Mouse (Mus musculus) CH12.LX (cell line): Measurements from ENCODE around the gene Bri3bp. TPM values are rescaled to one million over a fixed set of nuclear protein-coding genes. Genes with fewer than 3 reads are reported as not detected.

Experiments used
- DNase-seq: peaks from one replicate; pipeline ENCODE4 v3.0.0-alpha.2; 2013; ENCODE audit errors: extremely low read depth
- H3K27ac ChIP-seq: 2 replicates; pipeline ENCODE4 v1.5.1; 2012; ENCODE audit warnings: low read depth, mild to moderate bottlenecking, control low read depth, moderate library complexity; ENCODE audit not compliant: insufficient read depth
- H3K27me3 ChIP-seq: replicated peaks from 2 replicates; pipeline ENCODE3; 2012; ENCODE audit warnings: inconsistent platforms
- H3K36me3 ChIP-seq, 2 experiments: replicated peaks in 1 of 2; 2 replicates each; pipeline versions ENCODE3 to v1.6.1; 2012; ENCODE audit warnings: inconsistent platforms in 1 of 2, low read length in 1 of 2, mild to moderate bottlenecking in 1 of 2, mixed read lengths in 1 of 2, moderate library complexity in 1 of 2; ENCODE audit not compliant: control insufficient read depth in 1 of 2, insufficient read depth in 1 of 2
- H3K4me1 ChIP-seq, 2 experiments: 2 replicates each; pipeline ENCODE4 v1.6.1; 2012; ENCODE audit warnings: inconsistent platforms in 1 of 2, moderate library complexity in 1 of 2; ENCODE audit not compliant: insufficient read depth in 2 of 2, control insufficient read depth in 1 of 2
- H3K4me2 ChIP-seq: 2 replicates; pipeline ENCODE4 v1.6.1; 2012; ENCODE audit warnings: low read depth, mild to moderate bottlenecking, control low read depth; ENCODE audit not compliant: poor library complexity, insufficient read depth, severe bottlenecking
- H3K4me3 ChIP-seq, 3 experiments: fragments of 150-350 bp in 1 of 3; sonication (generic) in 1 of 3; replicated peaks in 1 of 3; 2 replicates each; pipeline versions ENCODE3 to v1.5.1; 2011 to 2012; ENCODE audit warnings: low read depth in 2 of 3, low read length in 2 of 3, mild to moderate bottlenecking in 2 of 3, moderate library complexity in 2 of 3, control low read depth in 1 of 3, improper control_type of control experiment in 1 of 3, inconsistent platforms in 1 of 3, mixed read lengths in 1 of 3; ENCODE audit not compliant: poor library complexity in 1 of 3
- H3K79me2 ChIP-seq: replicated peaks from 2 replicates; pipeline ENCODE4 v1.6.1; 2012; ENCODE audit warnings: mild to moderate bottlenecking, moderate library complexity; ENCODE audit not compliant: control insufficient read depth, poor library complexity, insufficient read depth, severe bottlenecking; ENCODE audit errors: extremely low read depth
- H3K9ac ChIP-seq: 2 replicates; pipeline ENCODE4 v1.6.1; 2012; ENCODE audit warnings: low read depth, mild to moderate bottlenecking, control low read depth, moderate library complexity; ENCODE audit not compliant: insufficient read depth
- H3K9me3 ChIP-seq: replicated peaks from 2 replicates; pipeline ENCODE3; 2012; ENCODE audit warnings: low read length, inconsistent platforms, mixed read lengths
- CHD1 ChIP-seq: IDR thresholded peaks from 2 replicates; pipeline ENCODE4 v1.6.1; 2012; ENCODE audit warnings: low read depth, low read length, improper control_type of control experiment, inconsistent platforms
- E2F4 ChIP-seq: IDR thresholded peaks from 2 replicates; pipeline ENCODE4 v1.6.1; 2011; ENCODE audit warnings: low read depth, low read length, improper control_type of control experiment; ENCODE audit not compliant: insufficient replicate concordance
- ELF1 ChIP-seq: IDR thresholded peaks from 2 replicates; pipeline ENCODE4 v1.6.1; 2014; ENCODE audit warnings: low read depth, mild to moderate bottlenecking, inconsistent platforms, low read length, improper control_type of control experiment
- EP300 ChIP-seq: IDR thresholded peaks from 2 replicates; pipeline ENCODE4 v1.6.1; 2011; ENCODE audit warnings: low read length, improper control_type of control experiment
- ETS1 ChIP-seq: conservative IDR thresholded peaks from 2 replicates; pipeline ENCODE4 v1.6.1; 2012; ENCODE audit warnings: low read depth, mild to moderate bottlenecking, inconsistent platforms, low read length, improper control_type of control experiment, moderate library complexity
- GABPA ChIP-seq: IDR thresholded peaks from 2 replicates; pipeline ENCODE4 v1.6.1; 2012; ENCODE audit warnings: low read depth, low read length, improper control_type of control experiment, inconsistent platforms; ENCODE audit not compliant: insufficient replicate concordance
- HCFC1 ChIP-seq: IDR thresholded peaks from 2 replicates; pipeline ENCODE4 v1.6.1; 2012; ENCODE audit warnings: low read depth, mild to moderate bottlenecking, inconsistent platforms, low read length, improper control_type of control experiment
- IRF4 ChIP-seq: IDR thresholded peaks from 2 replicates; pipeline ENCODE4 v1.6.1; 2014; ENCODE audit warnings: low read depth, mild to moderate bottlenecking, inconsistent platforms, low read length, improper control_type of control experiment
- JUN ChIP-seq: IDR thresholded peaks from 2 replicates; pipeline ENCODE4 v1.6.1; 2011; ENCODE audit warnings: low read depth, mild to moderate bottlenecking, low read length, improper control_type of control experiment, moderate library complexity; ENCODE audit not compliant: insufficient read depth
- JUND ChIP-seq: conservative IDR thresholded peaks from 2 replicates; pipeline ENCODE4 v1.6.1; 2011; ENCODE audit warnings: low read depth, low read length, improper control_type of control experiment
- KAT2A ChIP-seq: IDR thresholded peaks from 2 replicates; pipeline ENCODE4 v1.6.1; 2012; ENCODE audit warnings: low read length, improper control_type of control experiment, inconsistent platforms; ENCODE audit not compliant: insufficient replicate concordance
- MAZ ChIP-seq: IDR thresholded peaks from 2 replicates; pipeline ENCODE4 v1.6.1; 2012; ENCODE audit warnings: low read depth, mild to moderate bottlenecking, inconsistent platforms, low read length, improper control_type of control experiment, moderate library complexity
- MEF2A ChIP-seq: IDR thresholded peaks from 2 replicates; pipeline ENCODE4 v1.6.1; 2014; ENCODE audit warnings: low read depth, mild to moderate bottlenecking, inconsistent platforms, low read length, improper control_type of control experiment, borderline replicate concordance
- MXI1 ChIP-seq: IDR thresholded peaks from 2 replicates; pipeline ENCODE4 v1.6.1; 2011; ENCODE audit warnings: mild to moderate bottlenecking, low read depth, low read length, improper control_type of control experiment
- MYC ChIP-seq: IDR thresholded peaks from 2 replicates; pipeline ENCODE4 v1.6.1; 2011; ENCODE audit warnings: low read depth, mild to moderate bottlenecking, improper control_type of control experiment, low read length
- POLR2AphosphoS2 ChIP-seq: IDR thresholded peaks from 2 replicates; pipeline ENCODE4 v1.6.1; 2011; ENCODE audit warnings: low read depth, low read length, improper control_type of control experiment
- SIN3A ChIP-seq: IDR thresholded peaks from 2 replicates; pipeline ENCODE4 v1.6.1; 2012; ENCODE audit warnings: low read length, improper control_type of control experiment, inconsistent platforms
- TBP ChIP-seq: conservative IDR thresholded peaks from 2 replicates; pipeline ENCODE4 v1.6.1; 2011; ENCODE audit warnings: low read depth, low read length, improper control_type of control experiment
- TCF12 ChIP-seq: IDR thresholded peaks from 2 replicates; pipeline ENCODE4 v1.6.1; 2014; ENCODE audit warnings: low read depth, mild to moderate bottlenecking, inconsistent platforms, low read length, improper control_type of control experiment
- UBTF ChIP-seq: IDR thresholded peaks from 2 replicates; pipeline ENCODE4 v1.6.1; 2012; ENCODE audit warnings: low read depth, mild to moderate bottlenecking, inconsistent platforms, low read length, improper control_type of control experiment, moderate library complexity
- USF1 ChIP-seq: IDR thresholded peaks from 2 replicates; pipeline ENCODE4 v1.6.1; 2014; ENCODE audit warnings: low read depth, mild to moderate bottlenecking, inconsistent platforms, low read length, improper control_type of control experiment
- USF2 ChIP-seq: conservative IDR thresholded peaks from 2 replicates; pipeline ENCODE4 v1.6.1; 2011; ENCODE audit warnings: low read depth, low read length, improper control_type of control experiment
- ZC3H11A ChIP-seq: IDR thresholded peaks from 2 replicates; pipeline ENCODE4 v1.6.1; 2012; ENCODE audit warnings: low read depth, mild to moderate bottlenecking, inconsistent platforms, low read length, improper control_type of control experiment
- ZKSCAN1 ChIP-seq: IDR thresholded peaks from 2 replicates; pipeline ENCODE4 v1.6.1; 2012; ENCODE audit warnings: low read depth, inconsistent platforms, low read length, improper control_type of control experiment, borderline replicate concordance
- ZMIZ1 ChIP-seq: IDR thresholded peaks from 2 replicates; pipeline ENCODE4 v1.6.1; 2012; ENCODE audit warnings: low read depth, mild to moderate bottlenecking, inconsistent platforms, low read length, improper control_type of control experiment
- ZNF384 ChIP-seq: IDR thresholded peaks from 2 replicates; pipeline ENCODE4 v1.6.1; 2012; ENCODE audit warnings: low read depth, low read length, improper control_type of control experiment, inconsistent platforms
- dilution Hi-C: fragments of 300-500 bp; cut with MboI; formaldehyde crosslinking; loops from 2 replicates; pipeline ENCODE4 v1.14.3; 2020; ENCODE audit warnings: low sequenced_read_pairs; ENCODE audit not compliant: extremely low pct_unique_long_range_greater_than_20kb, extremely low pct_ligation_motif_present
- in situ Hi-C: fragments of 300-500 bp; cut with MboI; formaldehyde crosslinking; loops from 3 replicates; pipeline ENCODE4 v1.14.3; 2019; ENCODE audit warnings: low sequenced_read_pairs, low pct_ligation_motif_present, low pct_unique_long_range_greater_than_20kb, mixed read lengths
- polyA plus RNA-seq: library from polyadenylated mRNA; unstranded; fragments of >175 nt; gene quantifications from 2 replicates; pipeline ENCODE4 v1.2.1, GENCODE M21; 2012; ENCODE audit warnings: low read depth; ENCODE audit not compliant: insufficient read length
- total RNA-seq, 2 experiments: library from RNA; depleted of rRNA; stranded (reverse); fragments of 300-350 nt in 1 of 2; fragments of >200 nt in 1 of 2; gene quantifications; 2 replicates each; pipeline ENCODE4 v1.2.3; 2012 to 2014

Bri3bp gene
- total and polyA plus RNA-seq, 3 experiments, result 37.7 to 147 (median 49.6) TPM

DNA sequence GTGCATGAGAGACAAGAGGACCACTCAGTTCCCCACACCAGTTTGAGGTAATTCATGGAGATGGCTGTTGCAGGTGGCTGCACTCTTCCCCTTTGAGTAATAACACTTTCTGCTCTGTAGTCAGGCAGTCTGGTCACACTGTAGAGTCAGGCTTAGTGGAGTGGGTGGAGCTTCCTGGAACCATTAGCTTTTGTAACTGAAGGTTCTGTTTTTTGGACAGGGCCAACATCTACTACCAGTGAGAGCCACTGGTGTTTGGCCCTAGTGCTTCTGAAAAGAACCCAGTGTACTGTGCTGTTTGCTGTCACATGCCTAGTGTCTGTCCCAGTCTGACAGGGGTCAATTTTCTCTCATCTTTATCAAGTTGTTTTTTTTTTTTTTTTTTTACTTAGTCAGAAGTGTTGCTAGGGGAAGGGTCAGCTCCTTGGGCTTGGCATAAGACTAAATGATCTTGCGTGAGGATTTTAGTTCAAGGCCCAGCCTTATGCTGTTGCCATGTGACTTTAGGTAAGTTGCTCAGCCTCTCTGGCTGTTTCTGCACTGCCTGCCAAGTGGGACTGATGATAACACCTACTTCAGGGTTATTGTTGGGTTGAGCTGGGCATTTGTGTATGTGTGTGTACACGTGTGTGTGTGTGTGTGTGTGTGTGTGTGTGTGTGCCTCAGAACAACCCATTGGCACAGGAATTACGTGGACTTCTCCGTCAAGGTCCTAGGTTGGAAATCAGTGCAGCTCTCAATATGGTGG, 43.8 kb downstream of the Bri3bp start:
- peak overlapping the region; percentile 38; the same call in 1 of the 2 replicates for H3K27ac ChIP-seq
- dilution Hi-C loops, result no loop called here

DNA sequence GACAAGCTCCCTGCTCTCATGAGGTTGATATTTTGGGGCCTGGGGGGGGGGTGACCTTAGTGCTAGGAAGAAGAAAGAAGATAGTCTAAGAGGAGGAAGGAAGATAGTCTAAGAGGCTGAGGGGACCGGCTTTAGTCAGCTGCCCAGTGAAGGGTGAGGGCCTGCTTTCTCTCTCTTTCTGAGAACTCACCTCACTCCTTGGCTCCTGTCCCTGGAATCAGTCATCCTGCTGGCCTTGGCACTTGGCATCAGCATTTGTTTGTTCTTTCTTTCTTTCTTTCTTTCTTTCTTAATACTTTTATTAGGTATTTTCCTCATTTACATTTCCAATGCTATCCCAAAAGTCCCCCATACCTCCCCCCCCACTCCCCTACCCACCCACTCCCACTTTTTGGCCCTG, 44.7 kb downstream of the Bri3bp start:
- H3K79me2 ChIP-seq, result no peaks in the 10 kb centered on the region
- dilution Hi-C loops, result no loop called here
- H3K36me3 ChIP-seq, result peaks cover 26 to 73% of the 10 kb centered on the region in 2 experiments
- H3K4me3 ChIP-seq, result no peak overlapping the region
- no peaks in the 10 kb centered on the region for H3K9me3 ChIP-seq
- no peak overlapping the region for H3K9ac ChIP-seq
- no peak overlapping the region for H3K27ac ChIP-seq
- in situ Hi-C loops, result loop anchor here (10.0 kb wide), 2 partner anchors 111 to 201 kb away; no protein-coding TSS in a partner anchor
- H3K27me3 ChIP-seq, result no peaks in the 10 kb centered on the region
- no peak overlapping the region for H3K4me2 ChIP-seq
- TF ChIP-seq ZNF384 (no peak), MAZ (no peak), ZC3H11A (no peak), ZMIZ1 (no peak), HCFC1 (no peak), USF2 (no peak), JUND (no peak), MEF2A (no peak), EP300 (no peak), ZKSCAN1 (no peak), JUN (no peak), IRF4 (no peak), UBTF (no peak), KAT2A (no peak), ELF1 (no peak), USF1 (no peak), SIN3A (no peak), TCF12 (no peak), ETS1 (no peak)
- DNase-seq, result no peak
- peaks cover 16 to 73% of the 10 kb centered on the region in 2 experiments for H3K4me1 ChIP-seq

More for the DNA sequence above, 43.8 kb downstream of the Bri3bp start:
- H3K36me3 ChIP-seq, result peaks cover 21 to 74% of the 10 kb centered on the region in 2 experiments
- in situ Hi-C loops, result loop anchor here (10.0 kb wide), 2 partner anchors 110 to 200 kb away; no protein-coding TSS in a partner anchor
- H3K4me1 ChIP-seq, result peaks cover 16 to 82% of the 10 kb centered on the region in 2 experiments
- no peak overlapping the region for H3K9ac ChIP-seq
- DNase-seq, result peak; percentile 78
- no peak overlapping the region for H3K4me2 ChIP-seq
- no peaks in the 10 kb centered on the region for H3K27me3 ChIP-seq
- H3K9me3 ChIP-seq, result no peaks in the 10 kb centered on the region
- no peaks in the 10 kb centered on the region for H3K79me2 ChIP-seq
- H3K4me3 ChIP-seq, result peak overlapping the region in 1 of 3 experiments; percentile 15
- no peak for TF ChIP-seq USF1
- no peak for TF ChIP-seq CHD1
- no peak for TF ChIP-seq MYC
- no peak for TF ChIP-seq HCFC1
- no peak for TF ChIP-seq POLR2AphosphoS2
- no peak for TF ChIP-seq TBP
- no peak for TF ChIP-seq MAZ
- TF ChIP-seq JUND, result no peak
- no peak for TF ChIP-seq UBTF
- TF ChIP-seq E2F4, result no peak
- TF ChIP-seq MXI1, result no peak
- no peak for TF ChIP-seq GABPA
- TF ChIP-seq ZKSCAN1, result no peak
- 0 out of 2 replicates have a peak, but pooled peaks have one; percentile 15 for TF ChIP-seq ETS1
- TF ChIP-seq ZNF384, result peak; percentile 14; the same call in 1 of the 2 replicates
